Mouse (Mus musculus): ENCODE data around the gene Uts2r.

DNA sequence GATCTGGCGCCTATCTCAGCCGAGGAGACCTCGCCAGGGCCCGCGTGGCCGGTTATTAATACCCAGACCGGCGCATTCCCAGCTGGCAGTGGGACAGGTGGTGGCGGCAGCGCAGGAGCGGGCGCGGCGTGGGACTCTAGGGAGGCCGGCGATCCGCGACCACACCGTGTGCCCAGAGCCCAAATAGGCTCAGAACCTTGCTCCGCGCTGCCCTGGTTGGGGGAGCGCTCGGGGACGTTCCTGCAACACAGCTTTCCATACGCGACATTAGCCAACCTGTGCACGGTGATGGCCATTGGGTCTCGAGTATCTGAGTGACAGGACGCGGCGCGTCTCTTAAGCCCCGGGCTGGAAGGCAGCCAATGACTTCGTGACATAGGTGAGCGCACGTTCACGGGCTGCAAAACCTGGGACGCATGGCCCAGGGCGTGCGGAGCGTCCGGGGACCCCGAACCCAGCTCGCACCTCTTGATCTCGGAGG is 3.6 kb upstream of the Uts2r start:
- TF ChIP-seq CTCF (IDR thresholded peaks at IDR 0.05; ENCODE audit: borderline replicate concordance, insufficient read depth, low read depth, low read length), result no peak
- TF ChIP-seq POLR2A (IDR thresholded peaks at IDR 0.05; ENCODE audit: borderline replicate concordance, insufficient read depth, low read length), result no peak
